Mouse (Mus musculus) heart, embryonic 14.5 days (tissue): Measurements from ENCODE around the gene Crtap. TPM values are rescaled to one million over a fixed set of nuclear protein-coding genes. Genes with fewer than 3 reads are reported as not detected.
A peak's percentile ranks its signal among the peaks of the same experiment; 100 is the strongest.
"Not testable (repeated sequence)": the region's sequence is repeated elsewhere in the genome, so short reads cannot be mapped to it uniquely, and the experiment has no call there.

ENCODE experiments used
- ATAC-seq: fragments of 200-750 bp; cut with Nextera tagmentation; 2 replicates; pipeline ENCODE4 v1.8.0; 2017; ENCODE audit warnings: low read depth, moderate TSS enrichment; ENCODE audit not compliant: insufficient number of reproducible peaks, insufficient read depth, low FRiP score
- H3K27ac ChIP-seq, 2 experiments: fragments of 200-500 bp in 1 of 2; fragments of 300-500 bp in 1 of 2; sonication (generic) in 1 of 2; replicated peaks in 1 of 2; 2 replicates each; pipeline ENCODE4 v1.5.1; 2012 to 2014; ENCODE audit warnings: low read depth in 2 of 2, low read length in 2 of 2, control low read depth in 1 of 2, mild to moderate bottlenecking in 1 of 2, mixed read lengths in 1 of 2; ENCODE audit not compliant: control insufficient read depth in 1 of 2, insufficient read depth in 1 of 2
- H3K27me3 ChIP-seq: fragments of 300-500 bp; sonication (generic); 2 replicates; pipeline ENCODE4 v1.6.1; 2014; ENCODE audit warnings: mild to moderate bottlenecking, low read length, control low read depth; ENCODE audit not compliant: control insufficient read depth, insufficient read depth
- H3K36me3 ChIP-seq: fragments of 300-500 bp; sonication (generic); 2 replicates; pipeline ENCODE4 v1.6.1; 2014; ENCODE audit warnings: mild to moderate bottlenecking, control low read depth, low read length, mixed read lengths; ENCODE audit not compliant: control insufficient read depth, insufficient read depth
- H3K4me1 ChIP-seq, 2 experiments: fragments of 200-500 bp in 1 of 2; fragments of 300-500 bp in 1 of 2; sonication (generic) in 1 of 2; 2 replicates each; pipeline ENCODE4 v1.6.1; 2012 to 2014; ENCODE audit warnings: low read length in 2 of 2, control low read depth in 1 of 2, mixed read lengths in 1 of 2; ENCODE audit not compliant: control insufficient read depth in 2 of 2, insufficient read depth in 2 of 2
- H3K4me2 ChIP-seq: fragments of 300-500 bp; sonication (generic); 2 replicates; pipeline ENCODE4 v1.6.1; 2014; ENCODE audit warnings: mild to moderate bottlenecking, low read length
- H3K4me3 ChIP-seq, 2 experiments: fragments of 200-500 bp in 1 of 2; fragments of 300-500 bp in 1 of 2; sonication (generic) in 1 of 2; 2 replicates each; pipeline ENCODE4 v1.5.1; 2012 to 2014; ENCODE audit warnings: low read length in 2 of 2, mild to moderate bottlenecking in 2 of 2, control low read depth in 1 of 2, low read depth in 1 of 2, moderate library complexity in 1 of 2; ENCODE audit not compliant: control insufficient read depth in 1 of 2, insufficient read depth in 1 of 2
- H3K9ac ChIP-seq: fragments of 300-500 bp; sonication (generic); 2 replicates; pipeline ENCODE4 v1.6.1; 2014; ENCODE audit warnings: mild to moderate bottlenecking, low read length
- H3K9me3 ChIP-seq: fragments of 300-500 bp; sonication (generic); 2 replicates; pipeline ENCODE4 v1.6.1; 2016; ENCODE audit warnings: low read length, control low read depth; ENCODE audit not compliant: control insufficient read depth
- WGBS: fragments of 180-500 bp; shearing (Covaris S2); extraction: QIAGEN DNeasy Blood & Tissue Kit; methylation state at CpG from one replicate; pipeline ENCODE4 v1.1.7; 2014; 5-methylcytosine and 5-hydroxymethylcytosine counted together
- polyA plus RNA-seq: library from polyadenylated mRNA; unstranded; fragments of >200 nt; fragmentation: Nextera tagmentation; extraction: Ambion mirVana; gene quantifications from 2 replicates; pipeline ENCODE4 v1.2.1, GENCODE M21; 2014

Gene Crtap
- polyA plus RNA-seq, 1 experiment from 2014 or later = 156 TPM

DNA sequence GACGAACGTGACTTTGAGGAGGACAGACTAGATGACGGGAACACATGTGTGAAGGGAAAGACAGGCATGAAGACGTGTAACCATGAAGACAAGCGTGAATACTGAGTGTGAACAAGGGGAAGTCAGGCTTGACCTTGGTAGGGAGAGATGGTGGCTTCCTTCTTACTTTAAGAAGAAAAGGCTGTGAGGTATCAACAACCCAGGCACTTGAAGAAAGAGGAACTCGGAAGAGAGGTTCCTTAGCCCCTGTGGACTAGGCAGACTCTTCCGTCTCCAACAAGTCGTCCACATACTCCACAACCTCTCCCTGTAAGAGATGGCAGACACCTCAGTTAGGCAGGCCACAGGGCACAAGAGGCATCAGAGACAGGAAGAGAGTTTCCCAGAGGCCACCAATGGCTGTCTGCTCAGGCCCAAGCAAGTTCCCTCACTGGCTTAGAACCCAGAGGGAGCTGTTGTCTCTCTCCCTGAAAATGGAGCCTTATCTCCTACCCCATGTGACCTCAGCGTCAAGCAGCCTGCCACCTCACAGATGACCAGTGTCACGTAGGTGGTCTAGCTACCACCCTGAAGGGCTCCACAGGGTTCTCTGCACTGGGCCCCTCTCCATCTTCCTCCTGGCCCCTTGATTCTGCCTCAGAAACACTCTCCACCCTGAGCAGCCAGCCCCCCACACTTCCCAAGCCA lies 15.1 kb downstream of the Crtap start:
- 84% methylated on average over 10 of the region's 10 CpGs for WGBS
- Histone ChIP-seq H3K4me2 (no peak overlapping the region), H3K9ac (no peak overlapping the region), H3K27ac (no peak overlapping the region), H3K4me1 (peaks cover 4 to 11% of the 10 kb centered on the region in 2 experiments; a peak in 2 of 4 replicates), H3K27me3 (no peaks in the 10 kb centered on the region), H3K9me3 (no peaks in the 10 kb centered on the region), H3K4me3 (no peak overlapping the region), H3K36me3 (peaks cover 57% of the 10 kb centered on the region)
- no peak for ATAC-seq

- not testable (repeated sequence) for ATAC-seq, H3K27me3 ChIP-seq, H3K27ac ChIP-seq, H3K4me3 ChIP-seq, H3K4me1 ChIP-seq, H3K4me2 ChIP-seq, H3K9me3 ChIP-seq, H3K9ac ChIP-seq
- H3K36me3 ChIP-seq = peaks cover 29% of the 10 kb centered on the region
- WGBS = 30% methylated on average over 5 of the region's 5 CpGs
Measured at GRCm38 (mm10) chr9:114371717-114372116, 18.8 kb downstream of the Crtap start.

- H3K4me2 ChIP-seq = peak overlapping the region; percentile 76
- H3K9me3 ChIP-seq, H3K27me3 ChIP-seq, H3K4me1 ChIP-seq, H3K4me3 ChIP-seq, H3K9ac ChIP-seq, H3K36me3 ChIP-seq, H3K27ac ChIP-seq: not testable (repeated sequence)
- WGBS = 51% methylated on average over 5 of the region's 5 CpGs
- peak; percentile 45; the same call in 1 of the 2 replicates for ATAC-seq
Measured at GRCm38 (mm10) chr9:114369389-114369788, 21.1 kb downstream of the Crtap start.

DNA sequence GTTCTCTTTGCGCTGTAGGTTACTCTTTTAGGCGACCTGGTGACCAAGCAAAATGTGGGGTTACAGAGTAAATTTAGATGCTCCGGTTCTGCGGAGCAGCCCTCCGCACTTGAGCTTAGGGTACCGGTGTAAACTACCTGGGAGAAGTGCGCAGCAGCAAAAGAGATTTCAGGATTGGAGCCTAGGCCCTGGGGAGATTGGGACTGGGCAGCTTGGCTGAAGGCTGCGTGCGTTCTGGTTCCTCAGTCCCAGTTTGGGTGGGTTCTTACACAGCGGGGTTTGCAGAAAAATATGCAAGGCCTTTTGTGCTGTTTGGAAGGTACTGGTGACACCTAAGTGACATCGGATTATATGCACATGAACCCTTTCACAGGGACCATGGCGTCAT lies 22.0 kb downstream of the Crtap start:
- peak overlapping the region; percentile 79 for H3K9ac ChIP-seq
- no peak for ATAC-seq
- 9% methylated on average over 12 of the region's 12 CpGs for WGBS
- H3K9me3 ChIP-seq = no peaks in the 10 kb centered on the region
- H3K4me3 ChIP-seq = peak overlapping the region; percentile 54 to 63
- H3K27ac ChIP-seq = peak overlapping the region; percentile 8 to 34; a peak in 3 of 4 replicates
- peak overlapping the region; percentile 76 for H3K4me2 ChIP-seq
- no peaks in the 10 kb centered on the region for H3K27me3 ChIP-seq
- H3K4me1 ChIP-seq = peaks cover 0 to 4% of the 10 kb centered on the region in 2 experiments; a peak in 1 of 4 replicates
- H3K36me3 ChIP-seq = 0 out of 2 replicates have a peak, but pooled peaks cover 5% of the 10 kb centered on the region

DNA sequence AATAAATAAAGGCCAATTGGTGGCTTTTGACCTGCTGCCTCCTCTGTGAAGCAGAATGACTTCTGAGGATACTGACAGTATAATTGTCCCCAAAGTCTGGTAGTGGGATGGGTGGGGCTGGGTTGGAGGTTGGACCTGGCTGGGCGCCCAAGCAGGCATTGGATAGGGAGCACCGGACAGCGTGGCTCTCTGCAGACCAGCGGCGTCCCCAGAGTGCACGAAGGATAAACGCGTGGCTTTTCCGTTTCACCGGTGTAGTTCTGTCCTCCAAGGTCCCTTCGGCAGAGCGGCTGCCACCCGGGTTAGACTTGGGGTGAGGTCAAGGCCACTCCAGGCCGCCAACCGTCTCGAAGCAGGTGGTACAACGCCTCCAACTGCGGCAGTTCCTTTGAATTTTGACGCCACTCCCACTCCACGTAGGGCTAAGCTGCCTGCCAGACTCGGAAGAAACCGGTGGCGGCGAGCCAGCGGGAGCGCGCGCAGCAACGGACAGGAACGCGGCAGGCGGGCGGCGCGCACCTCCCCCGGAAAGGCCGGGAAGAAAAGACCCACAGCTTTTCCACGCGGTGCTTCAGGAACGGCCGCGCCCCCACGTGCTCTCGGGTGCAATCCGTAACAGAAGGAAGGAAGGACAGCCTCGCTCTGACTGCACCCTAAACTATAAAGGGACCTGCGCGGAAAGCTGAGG lies 22.5 kb downstream of the Crtap start:
- H3K9ac ChIP-seq = peak overlapping the region; percentile 79
- under 1% methylated on average over 48 of the region's 48 CpGs for WGBS
- ATAC-seq = peak; percentile 70; the same call in 1 of the 2 replicates
- H3K9me3 ChIP-seq = no peaks in the 10 kb centered on the region
- no peaks in the 10 kb centered on the region for H3K27me3 ChIP-seq
- H3K4me3 ChIP-seq = peak overlapping the region; percentile 54 to 63
- H3K36me3 ChIP-seq = 0 out of 2 replicates have a peak, but pooled peaks cover 1% of the 10 kb centered on the region
- peak overlapping the region; percentile 76 for H3K4me2 ChIP-seq
- peak overlapping the region; percentile 32 to 34 for H3K27ac ChIP-seq
- peaks cover 0 to 4% of the 10 kb centered on the region in 2 experiments; a peak in 1 of 4 replicates for H3K4me1 ChIP-seq

DNA sequence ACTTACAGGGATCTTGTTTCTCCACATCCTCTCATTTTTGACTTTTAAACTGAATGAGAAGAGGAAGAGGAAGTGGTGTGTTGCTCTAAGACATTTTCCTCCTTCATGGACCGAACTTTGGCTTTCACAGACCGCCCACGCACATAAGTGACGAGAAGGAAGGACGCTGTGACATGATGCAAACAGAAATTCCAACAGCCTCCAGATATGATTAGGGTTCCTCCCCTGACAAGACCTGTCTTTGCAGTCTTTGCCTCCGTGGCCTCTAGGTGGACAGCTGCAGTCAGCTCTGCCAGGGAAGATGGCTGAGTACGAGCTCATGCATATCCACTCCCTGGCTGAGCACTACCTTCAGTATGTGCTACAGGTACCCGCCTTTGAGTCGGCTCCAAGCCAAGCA lies 60.6 kb downstream of the Crtap start, which contains the start of gene Bcl2a1c:
Bcl2a1c (plus strand) TSS at position 281 of the 400 bp plus-strand sequence.
- 47% methylated on average over 9 of the region's 9 CpGs for WGBS
- not testable (repeated sequence) for ATAC-seq, H3K9me3 ChIP-seq, H3K4me1 ChIP-seq, H3K9ac ChIP-seq, H3K4me2 ChIP-seq, H3K4me3 ChIP-seq, H3K36me3 ChIP-seq, H3K27me3 ChIP-seq, H3K27ac ChIP-seq

- not testable (repeated sequence) for H3K9ac ChIP-seq
Measured at GRCm38 (mm10) chr9:114328332-114328731, 62.1 kb downstream of the Crtap start.

More at GRCm38 (mm10) chr9:114328332-114328731, 62.1 kb downstream of the Crtap start:
- not testable (repeated sequence) for H3K27ac ChIP-seq, H3K9me3 ChIP-seq, H3K36me3 ChIP-seq, H3K4me1 ChIP-seq, ATAC-seq, H3K4me3 ChIP-seq, H3K27me3 ChIP-seq, H3K4me2 ChIP-seq
